Mouse (Mus musculus) lung, postnatal 14 days (tissue): ENCODE measurements around the gene Loxl3.
A peak's percentile ranks its signal among the peaks of the same experiment; 100 is the strongest.

Source experiments
- DNase-seq: peaks from one replicate; pipeline ENCODE4 v3.0.0; 2021

Loxl3 gene

DNA sequence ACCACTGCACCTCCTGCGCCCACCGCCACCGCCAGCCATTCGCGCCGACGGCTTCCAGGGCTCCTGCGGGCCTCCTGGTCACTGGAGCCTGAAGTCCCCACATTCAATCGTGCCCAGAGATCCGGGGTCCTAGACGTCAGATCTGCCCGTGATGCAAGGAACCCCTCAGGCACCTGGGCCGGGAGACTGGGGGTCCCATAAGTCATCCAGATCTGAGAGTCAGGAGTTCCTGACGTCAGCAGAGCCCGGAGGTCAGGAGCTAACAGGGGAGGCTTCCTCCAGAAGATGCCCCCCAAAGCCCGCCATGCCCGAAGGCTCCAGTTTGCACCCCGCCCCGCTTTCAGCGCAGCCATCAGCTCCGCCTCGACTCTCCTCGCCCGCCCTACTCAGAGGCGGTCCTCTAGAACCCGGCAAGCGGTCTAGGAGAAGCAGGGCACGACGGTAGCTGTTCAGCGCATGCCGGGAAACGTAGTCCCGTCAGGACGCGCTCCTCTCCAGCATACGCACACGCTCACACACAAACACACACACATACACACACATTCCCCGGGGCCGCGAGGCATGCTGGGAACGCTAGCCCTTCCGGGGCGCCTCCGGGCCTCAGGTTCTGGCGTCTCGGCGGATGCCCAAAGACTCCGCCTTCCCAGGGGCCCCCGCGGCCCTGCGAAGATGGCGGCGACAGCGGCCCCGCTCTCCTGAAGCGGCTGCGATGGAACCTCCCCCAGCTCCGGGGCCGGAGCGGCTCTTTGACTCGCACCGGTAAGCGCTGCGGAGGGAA, 20.3 kb downstream of the Loxl3 start, which contains the start of gene Aup1:
Aup1 (plus strand) TSS at position 448 of the 778 bp plus-strand sequence.
- peak; percentile 95 for DNase-seq

DNA sequence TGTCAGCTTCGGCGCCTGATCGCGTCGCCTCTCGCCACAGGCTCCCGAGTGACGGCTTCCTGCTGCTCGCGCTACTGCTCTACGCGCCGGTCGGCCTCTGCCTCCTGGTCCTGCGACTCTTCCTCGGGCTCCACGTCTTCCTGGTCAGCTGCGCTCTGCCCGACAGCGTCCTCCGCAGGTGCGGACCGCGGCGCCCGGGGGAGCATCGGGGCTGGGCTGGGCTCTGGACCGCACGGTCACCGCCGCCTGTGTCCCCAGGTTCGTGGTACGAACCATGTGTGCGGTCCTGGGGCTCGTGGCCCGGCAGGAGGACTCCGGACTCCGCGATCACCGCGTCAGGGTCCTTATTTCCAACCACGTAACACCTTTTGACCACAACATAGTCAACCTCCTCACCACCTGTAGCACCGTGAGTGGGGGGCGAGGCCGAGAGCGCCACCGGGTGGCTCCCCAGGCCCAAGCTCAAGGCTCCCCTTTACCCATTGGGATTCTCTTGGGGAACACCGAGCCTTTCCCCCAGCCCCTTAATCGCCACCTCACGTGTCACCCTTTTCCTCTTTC, 21.0 kb downstream of the Loxl3 start, which contains the start of gene Htra2:
Htra2 (minus strand) TSS at position 403 of the 561 bp plus-strand sequence.
- DNase-seq, result peak; percentile 43

DNA sequence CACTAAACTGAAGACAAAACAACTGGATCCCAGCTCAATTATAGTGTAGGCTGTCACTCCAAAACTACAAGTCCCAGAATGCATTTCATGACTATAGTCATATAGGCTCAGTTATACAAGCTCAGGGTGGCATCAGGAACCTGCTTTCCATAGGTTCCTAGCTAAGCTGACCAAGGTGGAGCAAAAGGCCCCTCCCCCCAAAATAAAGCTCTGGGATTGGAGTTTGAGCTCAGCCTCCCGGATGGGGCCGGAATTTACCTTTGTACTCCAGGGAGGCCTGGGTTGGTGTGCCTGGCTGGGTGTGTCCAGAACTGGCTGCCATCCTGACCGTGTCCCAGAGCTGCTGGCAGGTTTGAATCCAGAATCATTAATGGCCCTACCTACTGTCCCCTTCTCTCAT, 23.8 kb downstream of the Loxl3 start, which contains the start of gene Dqx1:
Dqx1 (plus strand) TSS at position 55 of the 400 bp plus-strand sequence.
- DNase-seq, result no peak

DNA sequence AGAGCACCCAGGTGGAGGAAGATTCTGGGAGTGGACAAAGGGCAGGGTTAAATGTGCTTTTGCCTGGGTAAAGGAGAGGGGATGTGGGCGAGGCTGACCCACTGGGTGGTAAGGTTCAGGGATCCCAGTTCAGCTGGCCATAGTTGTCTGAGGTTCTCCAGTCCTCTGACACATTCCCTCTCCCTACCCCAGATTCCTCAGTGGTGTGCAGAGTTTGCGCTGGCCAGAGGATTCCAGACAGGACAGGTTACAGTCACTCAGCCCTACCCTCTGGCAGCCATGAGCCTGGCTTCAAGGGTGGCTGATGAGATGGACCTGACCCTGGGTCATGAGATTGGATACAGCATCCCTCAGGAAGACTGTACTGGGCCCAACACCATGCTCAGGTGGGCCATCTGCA, 24.8 kb downstream of the Loxl3 start:
- DNase-seq, result no peak

DNA sequence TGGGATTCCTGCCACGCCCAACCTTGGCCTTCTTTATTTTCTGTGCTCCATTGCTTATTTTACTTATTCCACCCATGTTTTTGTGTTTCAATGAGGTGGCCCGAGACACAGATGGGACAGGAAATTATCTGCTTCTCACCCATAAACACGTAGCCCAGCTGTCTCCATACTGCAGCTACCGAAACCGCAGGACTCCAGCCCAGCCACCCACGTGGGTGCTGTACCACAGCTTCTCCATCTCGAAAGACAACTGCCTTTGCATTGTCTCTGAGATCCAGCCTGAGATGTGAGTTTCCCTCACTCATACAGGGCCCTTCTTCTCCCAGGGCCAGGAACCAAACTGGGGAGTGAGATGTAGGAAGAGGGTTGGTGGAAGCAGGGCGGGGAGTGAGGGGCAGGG, 32.0 kb downstream of the Loxl3 start:
- no peak for DNase-seq

DNA sequence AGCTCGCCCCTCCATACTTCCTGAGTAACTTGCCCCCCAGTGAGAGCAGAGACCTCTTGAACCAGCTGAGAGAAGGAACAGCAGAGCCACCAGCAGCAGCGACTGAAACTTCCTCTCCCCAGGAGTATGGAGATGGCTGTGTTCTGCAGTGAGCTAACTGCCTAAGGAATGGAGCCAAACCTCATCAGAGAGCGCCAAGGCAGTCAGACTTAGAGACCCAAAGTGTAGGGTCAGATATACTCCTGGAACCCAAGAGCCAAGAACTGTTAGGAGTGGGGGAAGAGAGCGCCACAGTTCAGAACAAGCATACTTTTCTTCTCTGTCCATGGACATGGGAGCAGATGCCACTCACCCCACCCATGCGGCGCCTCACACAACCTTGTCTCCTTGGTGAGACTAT, 32.5 kb downstream of the Loxl3 start:
- no peak for DNase-seq

DNA sequence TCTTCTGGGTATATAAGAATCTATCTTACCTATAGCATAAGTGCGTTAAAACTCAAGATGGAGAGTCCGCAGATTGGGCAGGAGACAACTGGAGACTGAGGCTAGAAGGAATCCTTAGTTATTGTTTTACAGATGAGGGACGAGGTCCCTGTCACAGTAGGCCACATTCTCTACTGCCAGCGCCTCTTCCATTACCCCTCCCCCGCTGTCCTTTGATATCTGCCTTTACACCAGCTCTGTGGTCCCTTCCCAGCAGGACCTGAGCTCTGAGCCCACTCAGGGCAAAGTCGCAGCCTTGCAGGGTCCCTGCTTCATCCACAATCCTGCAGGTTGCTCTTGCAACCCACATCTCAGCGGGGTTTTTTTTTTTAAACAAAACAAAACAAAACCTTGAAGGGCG, 34.2 kb downstream of the Loxl3 start:
- DNase-seq, result no peak

DNA sequence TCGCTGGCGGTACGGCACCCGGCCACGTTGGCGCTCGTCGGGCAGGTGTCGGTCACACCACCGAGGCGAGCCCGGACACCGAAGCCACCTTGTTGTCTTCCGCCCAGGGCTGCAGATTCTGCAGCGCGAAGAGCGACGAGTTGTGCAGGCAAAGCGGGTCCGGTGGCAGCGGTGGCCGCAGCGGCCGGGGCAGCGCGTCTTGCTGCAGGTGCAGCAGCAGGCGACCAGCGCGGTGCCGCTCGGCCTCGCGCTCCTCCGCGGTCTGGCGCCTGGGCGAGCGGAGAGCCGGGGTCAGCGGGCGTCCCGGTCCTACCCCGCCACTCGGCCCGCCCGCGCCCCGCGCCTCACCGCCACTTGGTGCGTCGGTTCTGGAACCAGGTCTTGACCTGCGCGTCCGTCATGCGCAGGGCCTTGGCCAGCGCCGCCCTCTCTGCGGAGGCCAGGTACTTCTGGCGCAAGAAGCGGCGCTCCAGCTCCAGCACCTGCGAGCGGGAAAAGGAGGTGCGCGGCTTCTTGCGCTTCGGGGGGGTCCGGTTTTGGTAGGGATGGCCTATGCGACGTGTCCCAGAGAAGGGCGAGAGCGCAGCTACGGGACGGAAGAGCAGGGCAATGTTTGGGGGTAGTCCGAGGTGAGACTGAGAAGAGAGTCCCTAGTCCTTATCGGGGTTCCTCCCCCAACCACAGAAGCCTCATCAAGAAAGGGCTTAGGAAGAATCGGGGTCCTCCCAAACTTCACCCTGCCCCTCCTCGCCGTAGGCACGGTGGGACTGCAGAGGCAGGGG, 34.9 kb downstream of the Loxl3 start:
- DNase-seq, result no peak

DNA sequence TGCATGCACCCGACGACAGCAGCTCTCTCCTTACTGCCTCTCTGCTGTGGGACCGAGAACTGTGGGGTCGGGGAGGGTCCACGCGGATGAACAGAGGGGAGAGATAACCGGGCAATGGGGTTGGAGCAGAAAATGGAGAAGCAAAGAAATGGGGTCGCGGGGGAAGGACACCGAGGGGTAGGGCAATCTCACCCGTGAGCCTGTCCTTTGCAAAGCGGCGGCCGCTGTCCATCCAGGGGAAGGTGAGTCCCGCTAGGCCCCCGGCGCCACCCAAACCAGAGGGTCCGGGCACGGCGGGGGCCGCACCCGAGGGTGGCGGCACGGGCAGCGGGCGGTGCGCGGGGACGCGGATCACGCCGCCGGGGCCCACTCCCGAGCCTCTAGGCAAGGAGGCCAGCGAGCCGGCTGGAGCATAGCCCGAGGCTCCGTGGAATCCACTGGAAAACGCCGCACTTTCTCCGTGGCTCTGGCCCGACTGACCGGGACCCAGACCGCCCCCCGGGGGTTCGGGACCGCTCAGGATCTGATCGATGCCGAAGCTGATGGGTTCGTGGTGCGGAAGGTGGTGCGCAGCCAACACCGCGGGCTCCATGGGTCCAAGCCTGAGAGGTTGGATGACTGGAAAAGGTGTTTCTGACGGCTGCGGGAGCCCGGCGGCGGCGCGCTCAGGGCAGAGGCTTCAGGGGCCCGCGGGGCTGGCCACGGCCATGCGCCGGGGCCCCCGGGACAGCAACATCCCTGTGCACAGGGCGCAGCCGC, 35.7 kb downstream of the Loxl3 start:
- no peak for DNase-seq

DNA sequence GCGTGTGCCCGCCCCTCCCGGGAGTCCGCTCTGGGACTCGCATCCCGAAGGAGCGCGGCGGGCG, 36.1 kb downstream of the Loxl3 start, which contains the start of gene Tlx2:
Tlx2 (minus strand) TSS at position 47 of the 64 bp plus-strand sequence.
- DNase-seq, result no peak

DNA sequence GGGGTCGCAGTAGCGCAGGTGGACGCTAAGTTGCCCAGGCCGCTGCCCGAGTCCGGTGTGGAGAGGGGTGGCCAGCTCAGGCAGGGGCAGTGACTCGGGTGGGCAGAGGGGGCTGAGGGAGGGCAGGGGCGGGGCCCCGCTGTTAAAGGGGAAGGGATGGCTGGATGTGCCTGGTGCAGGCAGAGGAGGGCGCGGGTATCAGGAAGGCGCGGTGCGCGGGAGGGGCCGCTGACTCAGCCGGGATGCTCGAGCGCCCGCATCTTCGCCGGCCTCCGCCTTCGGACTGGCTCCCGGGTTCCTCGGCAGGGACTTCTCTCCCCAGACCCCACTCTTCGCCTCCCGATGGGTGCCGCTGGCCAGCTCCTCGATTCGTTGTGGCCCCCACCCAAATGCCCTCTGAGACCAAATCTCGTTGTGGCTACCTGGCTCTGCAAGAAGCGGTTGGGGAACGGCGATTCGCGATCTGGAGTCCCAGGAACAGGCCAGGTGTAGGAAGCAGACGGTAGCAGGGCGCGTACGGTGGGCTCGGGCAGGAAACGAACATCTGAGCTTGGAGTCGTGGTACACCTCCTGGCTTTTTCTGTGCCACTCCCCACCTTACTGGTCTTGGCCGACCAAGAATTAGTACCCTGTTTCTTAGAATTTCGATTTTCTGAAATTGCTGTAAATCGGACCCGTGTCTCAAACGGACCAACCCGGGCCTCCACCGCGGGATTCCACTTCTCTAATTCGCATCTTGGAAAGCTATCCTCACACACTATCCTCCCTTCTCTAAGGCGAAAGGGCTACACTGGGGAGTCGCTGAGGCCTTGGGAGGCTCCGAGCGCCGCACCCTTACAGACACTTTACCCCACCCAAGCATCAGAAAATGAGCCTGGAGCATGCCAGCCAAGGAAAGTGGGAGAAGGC, 36.6 kb downstream of the Loxl3 start:
- DNase-seq, result peak; percentile 18

DNA sequence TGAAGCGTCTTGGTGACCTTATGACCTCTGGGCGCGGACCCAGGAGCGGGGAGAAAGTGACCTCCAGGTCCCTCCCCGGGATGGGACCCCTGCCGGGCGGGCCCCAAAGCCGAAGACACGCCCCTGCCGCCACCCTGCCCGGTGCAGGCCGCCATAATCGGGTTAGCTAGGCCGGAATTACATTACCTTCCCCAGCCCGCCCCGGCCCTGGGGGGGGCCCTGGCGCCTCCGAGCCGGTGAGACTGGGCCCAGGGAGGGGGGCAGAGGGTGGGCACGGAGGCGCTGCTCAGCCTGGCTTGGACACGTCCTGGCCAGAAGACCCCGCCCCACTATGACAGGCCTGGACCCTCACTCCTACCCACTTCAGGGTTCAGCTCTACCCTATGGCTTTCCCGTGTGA, 37.2 kb downstream of the Loxl3 start:
- DNase-seq, result no peak

DNA sequence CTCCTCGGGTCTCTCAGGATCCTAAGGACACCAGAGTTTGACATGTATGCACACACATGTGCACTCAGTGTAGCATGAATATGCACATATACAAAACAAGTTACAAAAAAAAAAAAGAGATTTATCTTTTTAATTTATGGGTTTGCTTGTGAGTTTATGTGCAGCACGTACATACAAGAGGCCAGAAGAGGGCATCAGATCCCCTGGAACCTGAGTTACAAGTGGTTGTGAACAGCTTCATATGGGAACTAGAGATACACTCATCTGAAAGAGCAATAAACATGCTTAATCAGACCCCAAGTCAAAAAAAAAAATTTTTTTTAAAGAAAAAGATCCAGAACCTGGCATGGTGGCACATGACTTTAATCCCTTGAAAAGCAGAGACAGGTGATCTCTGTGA, 41.0 kb downstream of the Loxl3 start:
- no peak for DNase-seq

DNA sequence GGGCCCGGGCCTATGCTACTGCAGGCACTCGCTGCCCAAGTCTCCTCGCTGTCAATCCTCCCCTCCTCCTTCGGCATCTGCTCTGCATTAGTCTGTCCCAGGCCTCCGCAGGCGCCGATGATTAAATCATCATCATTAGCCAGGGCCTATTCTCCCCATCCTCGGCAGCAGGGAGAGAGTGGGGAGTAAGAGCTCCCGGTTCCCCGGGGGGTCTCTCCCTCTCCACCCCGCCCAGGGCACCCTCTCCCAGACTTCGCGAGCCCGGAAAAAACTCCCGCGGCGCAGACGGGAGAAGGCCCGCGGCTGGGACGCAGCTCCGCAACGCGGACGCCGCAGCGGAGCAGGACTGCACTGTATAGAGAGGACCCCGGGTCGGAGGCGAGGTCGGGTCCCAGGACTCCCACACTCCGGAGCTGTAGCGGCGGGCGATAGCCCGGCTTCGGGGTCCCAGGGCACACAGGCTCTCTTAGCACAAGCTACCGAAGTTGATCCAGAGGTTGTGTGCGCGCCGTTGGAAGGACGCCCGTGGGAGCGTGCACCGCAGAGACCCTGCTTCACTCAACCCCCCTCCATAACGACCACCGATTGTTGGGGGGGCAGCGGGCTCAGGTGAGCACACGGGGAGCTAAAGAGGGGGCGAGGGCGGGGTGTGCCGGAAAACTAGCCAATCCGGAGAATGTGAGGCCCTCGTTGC, 43.8 kb downstream of the Loxl3 start, which contains the start of gene Pcgf1:
Pcgf1 (plus strand) TSS at position 240 of the 694 bp plus-strand sequence.
- peak; percentile 24 for DNase-seq

DNA sequence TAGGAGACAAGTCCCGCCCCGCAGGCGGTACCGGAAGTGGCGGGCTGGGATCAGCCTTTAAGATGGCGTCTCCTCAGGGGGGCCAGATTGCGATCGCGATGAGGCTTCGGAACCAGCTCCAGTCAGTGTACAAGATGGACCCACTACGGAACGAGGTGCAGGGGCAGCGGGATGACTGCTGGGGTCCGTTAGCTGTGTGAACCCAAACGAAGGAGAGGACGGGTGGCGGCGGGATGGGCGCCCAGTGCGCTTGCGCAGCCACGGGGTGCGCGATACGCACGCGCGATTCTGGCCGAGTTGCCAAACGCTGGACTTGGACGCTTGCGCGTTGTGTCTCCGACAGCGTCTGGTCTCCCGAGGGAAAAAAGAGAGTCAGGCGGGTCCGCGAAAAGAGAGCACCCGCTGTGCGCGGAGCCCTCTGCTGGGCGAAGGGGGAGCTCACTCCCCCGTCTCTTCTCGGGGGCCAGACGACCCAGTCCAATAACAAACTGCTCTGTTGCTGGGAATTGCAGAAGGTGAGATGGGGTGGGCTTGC, 44.4 kb downstream of the Loxl3 start:
- peak; percentile 100 for DNase-seq

DNA sequence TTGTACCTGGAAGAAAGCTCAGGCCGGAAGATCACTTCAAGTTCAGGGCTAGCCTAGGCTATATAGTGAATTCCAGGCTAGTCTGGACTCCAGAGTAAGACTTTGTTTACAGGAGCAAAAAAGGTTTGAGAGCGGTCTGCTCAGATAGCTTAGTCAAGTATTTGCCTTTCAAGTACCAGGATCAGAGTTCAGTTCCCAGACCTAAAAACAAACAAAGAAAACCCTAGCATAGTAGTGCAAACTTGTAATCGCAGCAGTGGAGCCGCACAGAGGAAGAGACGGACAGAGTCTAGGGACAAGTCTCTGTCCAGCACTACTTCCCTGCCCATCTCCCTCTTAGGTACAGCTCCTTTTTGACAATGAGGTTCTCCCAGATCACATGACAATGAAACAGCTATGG, 46.2 kb downstream of the Loxl3 start:
- DNase-seq, result no peak

DNA sequence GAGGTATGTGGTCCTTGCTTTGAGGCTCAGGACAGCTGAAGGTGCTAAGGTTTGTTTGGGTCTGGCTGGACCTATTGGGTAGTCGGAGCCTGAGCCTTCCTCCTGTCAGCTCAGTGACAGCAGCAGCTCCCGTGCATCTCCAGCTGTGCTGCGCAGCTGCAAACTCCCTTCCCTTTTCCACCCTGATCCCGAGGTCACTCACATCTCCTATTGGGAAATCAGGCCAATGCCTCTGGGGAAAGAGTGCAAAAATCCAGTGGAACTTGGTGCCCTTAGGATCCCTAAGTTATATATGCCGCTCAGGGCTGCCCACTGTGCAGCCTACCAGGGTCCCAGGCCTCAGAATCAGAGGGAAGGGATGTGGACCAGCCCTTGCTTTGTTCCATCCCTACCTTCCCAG, 49.5 kb downstream of the Loxl3 start:
- no peak for DNase-seq

DNA sequence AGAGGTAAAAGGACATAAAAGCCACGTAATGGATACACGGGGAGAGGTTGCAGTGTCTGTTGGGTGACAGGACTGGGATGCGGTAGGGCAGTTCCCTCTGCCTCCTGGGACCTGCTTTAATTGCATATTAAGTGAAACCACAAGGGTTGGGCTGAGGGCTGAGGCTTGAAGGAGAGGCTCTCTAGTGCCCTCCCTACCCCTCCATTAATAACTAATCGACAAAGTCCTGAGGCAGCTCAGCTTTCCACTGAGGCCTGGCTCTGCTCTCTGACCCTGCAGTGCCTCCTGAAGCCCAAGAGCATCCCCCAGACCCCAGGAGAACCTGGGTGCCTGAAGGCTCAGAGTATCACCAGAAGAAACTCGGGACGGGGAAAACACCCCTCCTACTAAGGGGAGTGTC, 50.5 kb downstream of the Loxl3 start:
- no peak for DNase-seq

DNA sequence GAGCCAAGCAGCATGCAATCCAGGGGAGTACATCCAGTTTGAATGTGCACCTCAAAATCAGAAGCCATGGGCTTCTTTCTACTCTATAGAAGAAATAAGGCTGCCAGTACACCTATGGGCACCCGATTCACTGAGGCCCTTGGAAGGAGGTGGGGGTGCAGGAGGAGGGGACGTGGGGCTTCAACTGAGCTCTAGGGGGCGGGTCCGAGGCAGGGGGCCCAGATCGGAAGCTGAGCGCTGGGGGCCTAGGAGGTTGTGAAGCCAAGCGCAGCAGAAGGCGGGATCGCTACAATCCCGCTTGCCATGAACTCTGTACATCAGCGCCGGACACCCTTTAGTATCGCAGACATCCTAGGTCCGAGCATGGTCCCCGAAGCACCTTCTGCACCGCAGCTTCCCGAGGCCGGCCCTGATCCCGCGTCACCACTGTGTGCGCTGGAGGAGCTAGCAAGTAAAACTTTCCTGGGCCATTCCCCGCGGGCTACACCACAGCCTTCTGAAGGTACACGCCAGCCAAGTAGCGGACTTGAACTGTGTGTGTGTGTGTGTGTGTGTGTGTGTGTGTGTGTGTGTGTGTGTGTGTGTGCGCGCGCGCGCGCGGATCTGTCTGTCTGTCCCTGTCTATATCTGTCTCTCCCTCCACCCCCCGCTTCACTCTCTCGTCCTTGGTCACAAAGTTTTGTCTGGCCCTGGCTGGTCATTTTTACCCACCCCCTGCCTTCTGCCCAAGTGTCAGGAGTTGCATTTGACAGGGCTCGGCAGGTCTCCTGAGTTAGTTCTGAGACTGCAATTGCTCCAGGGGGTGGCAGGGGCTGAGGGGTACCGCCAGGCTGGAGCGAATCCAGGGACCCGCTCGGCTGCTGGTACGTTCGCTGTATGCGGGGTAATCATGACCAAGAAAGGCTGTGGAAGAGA, 52.4 kb downstream of the Loxl3 start, which contains the start of gene Lbx2:
Lbx2 (plus strand) TSS at position 247 of the 915 bp plus-strand sequence.
- no peak for DNase-seq
